Mouse (Mus musculus) heart, embryonic 10.5 days (tissue): ENCODE results near the gene Vmn1r114. TPM values are rescaled to one million over a fixed set of nuclear protein-coding genes. Genes with fewer than 3 reads are reported as not detected.
"Not testable (repeated sequence)": the region's sequence is repeated elsewhere in the genome, so short reads cannot be mapped to it uniquely, and the experiment has no call there.

Source experiments
- DNase-seq: peaks from one replicate; pipeline ENCODE4 v3.0.0-alpha.2; 2017; ENCODE audit warnings: low spot score
- H3K27ac ChIP-seq: fragments of 300-500 bp; sonication (generic); 2 replicates; pipeline ENCODE4 v1.5.1; 2016; ENCODE audit warnings: mild to moderate bottlenecking
- H3K27me3 ChIP-seq: fragments of 300-500 bp; sonication (generic); 2 replicates; pipeline ENCODE4 v1.6.1; 2016; ENCODE audit warnings: mild to moderate bottlenecking; ENCODE audit not compliant: poor library complexity, insufficient read depth, severe bottlenecking
- H3K36me3 ChIP-seq: fragments of 300-500 bp; sonication (generic); 2 replicates; pipeline ENCODE4 v1.6.1; 2016; ENCODE audit warnings: mild to moderate bottlenecking, moderate library complexity
- H3K4me1 ChIP-seq: fragments of 300-500 bp; sonication (generic); 2 replicates; pipeline ENCODE4 v1.6.1; 2016; ENCODE audit warnings: mild to moderate bottlenecking
- H3K4me3 ChIP-seq: fragments of 300-500 bp; sonication (generic); 2 replicates; pipeline ENCODE4 v1.5.1; 2016; ENCODE audit warnings: mild to moderate bottlenecking, moderate library complexity
- H3K9me3 ChIP-seq: fragments of 300-500 bp; sonication (generic); 2 replicates; pipeline ENCODE4 v1.6.1; 2016; ENCODE audit warnings: mild to moderate bottlenecking, moderate library complexity
- WGBS: fragments of 180-500 bp; shearing (Covaris S2); methylation state at CpG from one replicate; pipeline ENCODE4 v1.1.7; 2016; 5-methylcytosine and 5-hydroxymethylcytosine counted together
- polyA plus RNA-seq: library from polyadenylated mRNA; unstranded; fragments of >200 nt; fragmentation: Nextera tagmentation; extraction: Ambion mirVana; gene quantifications from 2 replicates; pipeline ENCODE4 v1.2.1, GENCODE M21; 2016

The Vmn1r114 gene
- not detected in 2 replicates for polyA plus RNA-seq

- not testable (repeated sequence) for H3K36me3 ChIP-seq, H3K4me1 ChIP-seq, H3K27ac ChIP-seq, DNase-seq, H3K27me3 ChIP-seq, H3K9me3 ChIP-seq, H3K4me3 ChIP-seq
- WGBS = no CpG with 5 or more reads among the region's 5 CpGs
These were observed at the start of gene Vmn1r114 for GRCm38 (mm10) chr7:20812086-20812485. Gene Vmn1r114 (minus strand): TSS chr7:20812186.

DNA sequence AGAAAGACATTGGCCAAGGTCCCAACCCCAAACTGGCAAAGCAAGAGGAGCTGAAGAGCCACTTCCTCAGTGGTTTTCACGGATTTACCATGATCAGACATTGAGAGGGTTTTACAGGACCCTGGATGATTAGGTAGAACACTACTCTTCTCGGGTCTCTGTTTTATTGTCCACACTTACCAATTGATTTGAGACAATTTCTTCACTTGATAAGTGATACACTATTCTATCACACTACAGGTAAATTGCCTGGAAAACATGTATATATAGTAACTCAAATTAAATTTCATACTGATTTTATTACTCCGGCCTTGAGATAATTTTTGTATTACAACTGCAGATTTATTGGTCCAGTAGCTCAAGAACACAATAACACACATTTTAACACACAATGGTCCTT is 32.9 kb upstream of the Vmn1r114 start, which contains the start of gene Vmn1r115:
Gene Vmn1r115 (minus strand): TSS at position 101 of the 400 bp plus-strand sequence.
- H3K27ac ChIP-seq, H3K27me3 ChIP-seq, H3K9me3 ChIP-seq, DNase-seq, H3K36me3 ChIP-seq, H3K4me1 ChIP-seq, H3K4me3 ChIP-seq: not testable (repeated sequence)
- WGBS = 92% methylated on average over 1 of the region's 3 CpGs

DNA sequence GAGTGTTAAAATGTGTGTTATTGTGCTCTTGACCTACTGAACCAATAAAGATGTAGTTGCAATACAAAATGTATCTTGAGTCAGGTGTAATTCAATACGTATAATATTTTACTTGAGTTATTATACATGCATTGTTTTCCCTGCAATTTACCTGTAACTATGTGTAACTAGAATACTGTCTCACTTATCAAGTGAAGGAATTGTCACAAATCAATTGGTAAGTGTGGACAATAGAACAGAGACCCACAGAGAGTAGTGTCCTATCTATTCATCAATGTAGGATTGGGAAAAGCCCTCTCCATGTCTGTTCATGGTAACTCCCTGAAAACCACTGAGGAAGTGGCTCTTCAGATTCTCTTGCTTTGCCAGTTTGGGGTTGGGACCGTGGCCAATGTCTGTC is 25.0 kb downstream of the Vmn1r114 start, which contains the start of gene Vmn1r113:
Gene Vmn1r113 (plus strand): TSS at position 301 of the 400 bp plus-strand sequence.
- not testable (repeated sequence) for H3K27ac ChIP-seq, H3K36me3 ChIP-seq, H3K4me3 ChIP-seq, H3K9me3 ChIP-seq, DNase-seq, H3K4me1 ChIP-seq, H3K27me3 ChIP-seq
- WGBS = 63% methylated on average over 2 of the region's 2 CpGs

GRCm38 (mm10) chr7:20770885-20771284 is 41.1 kb downstream of the Vmn1r114 start, which contains the start of gene Vmn1r112:
Gene Vmn1r112 (plus strand): TSS chr7:20771185.
- H3K27me3 ChIP-seq = not testable (repeated sequence)

More at GRCm38 (mm10) chr7:20770885-20771284, 41.1 kb downstream of the Vmn1r114 start, which contains the start of gene Vmn1r112:
- not testable (repeated sequence) for H3K27ac ChIP-seq, DNase-seq, H3K9me3 ChIP-seq, H3K36me3 ChIP-seq, H3K4me3 ChIP-seq, H3K4me1 ChIP-seq
- no CpG with 5 or more reads among the region's 3 CpGs for WGBS

Other genes starting within 250 kb of the Vmn1r114 start
- gene Gm4141, start 235.9 kb downstream of the Vmn1r114 start, polyA plus RNA-seq = not detected in 2 replicates
- not detected in 2 replicates for gene Gm4513, start 213.2 kb downstream of the Vmn1r114 start, polyA plus RNA-seq
- not detected in 2 replicates for gene Vmn1r107, start 143.3 kb downstream of the Vmn1r114 start, polyA plus RNA-seq
- gene Vmn1r111, start 109.0 kb downstream of the Vmn1r114 start, polyA plus RNA-seq = not detected in 2 replicates
- not detected in 2 replicates for gene Gm10668, start 81.6 kb downstream of the Vmn1r114 start, polyA plus RNA-seq
- gene Vmn1r112, start 41.0 kb downstream of the Vmn1r114 start, polyA plus RNA-seq = not detected in 2 replicates
- not detected in 2 replicates for gene Vmn1r113, start 24.9 kb downstream of the Vmn1r114 start, polyA plus RNA-seq
- not detected in 2 replicates for gene Vmn1r115, start 32.8 kb upstream of the Vmn1r114 start, polyA plus RNA-seq
- not detected in 2 replicates for gene Vmn1r116, start 60.1 kb upstream of the Vmn1r114 start, polyA plus RNA-seq
- not detected in 2 replicates for gene Vmn1r117, start 71.9 kb upstream of the Vmn1r114 start, polyA plus RNA-seq
- not detected in 2 replicates for gene Vmn1r118, start 100.2 kb upstream of the Vmn1r114 start, polyA plus RNA-seq
- not detected in 2 replicates for gene Vmn1r119, start 200.3 kb upstream of the Vmn1r114 start, polyA plus RNA-seq
- gene Vmn1r120, start 241.6 kb upstream of the Vmn1r114 start, polyA plus RNA-seq = not detected in 2 replicates